Mouse (Mus musculus) myocyte (in vitro differentiated cells): Measurements from ENCODE around the gene Mrpl16.

Experiments used
- MYOG ChIP-seq, 3 experiments: IDR thresholded peaks; one replicate each; pipeline ENCODE4 v1.6.1; 2011; ENCODE audit warnings: control low read depth in 2 of 3, low read depth in 2 of 3, mild to moderate bottlenecking in 2 of 3; ENCODE audit not compliant: insufficient read length in 2 of 3, control insufficient read depth in 1 of 3, insufficient read depth in 1 of 3
- USF1 ChIP-seq: IDR thresholded peaks from one replicate; pipeline ENCODE4 v1.6.1; 2011; ENCODE audit warnings: low read depth, mild to moderate bottlenecking, control low read depth, moderate library complexity

GRCm38 (mm10) chr19:11730278-11730677 is 39.9 kb upstream of the Mrpl16 start:
- TF ChIP-seq MYOG (IDR thresholded peaks at IDR 0.05; ENCODE audit: control insufficient read depth in 1 of 3, insufficient read depth in 1 of 3, insufficient read length in 2 of 3, low read depth in 2 of 3) (no peak), USF1 (no peak)
